Mouse (Mus musculus) T-cell, adult 2 months (primary cell): ENCODE measurements around the gene Dusp1.

Experiments used
- DNase-seq: peaks from one replicate; pipeline ENCODE4 v3.0.0; 2022; ENCODE audit warnings: low spot score

Gene Dusp1

DNA sequence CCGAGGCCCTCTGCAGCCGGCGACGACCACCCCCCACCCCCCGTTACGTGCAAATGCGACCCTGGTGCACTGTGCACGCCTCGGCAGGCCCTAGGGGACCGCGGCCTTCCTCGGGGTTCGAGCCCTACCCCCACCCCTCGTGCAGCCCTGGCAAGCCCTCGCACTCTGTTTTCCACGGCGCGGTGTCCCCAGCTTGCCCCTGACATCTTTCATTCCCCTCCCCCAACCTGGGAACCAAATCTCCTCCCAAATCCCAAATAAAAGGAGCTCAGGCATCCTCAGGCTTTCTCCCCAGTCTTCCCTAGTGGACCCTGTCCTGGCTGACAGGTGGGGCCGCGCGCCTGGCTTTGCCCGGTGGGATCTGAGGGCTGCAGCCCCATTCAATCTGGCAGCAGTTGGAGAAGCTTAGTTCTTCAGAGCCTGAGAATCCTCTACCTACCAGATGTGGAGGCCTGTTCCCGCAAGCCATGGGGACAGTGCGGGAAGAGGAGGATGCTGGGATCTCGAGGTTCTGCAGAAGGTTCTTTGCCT is at the start of gene Dusp1:
Gene Dusp1, minus strand, starts transcription at position 478 of the 531 bp plus-strand sequence.
- peak; percentile 6 for DNase-seq

DNA sequence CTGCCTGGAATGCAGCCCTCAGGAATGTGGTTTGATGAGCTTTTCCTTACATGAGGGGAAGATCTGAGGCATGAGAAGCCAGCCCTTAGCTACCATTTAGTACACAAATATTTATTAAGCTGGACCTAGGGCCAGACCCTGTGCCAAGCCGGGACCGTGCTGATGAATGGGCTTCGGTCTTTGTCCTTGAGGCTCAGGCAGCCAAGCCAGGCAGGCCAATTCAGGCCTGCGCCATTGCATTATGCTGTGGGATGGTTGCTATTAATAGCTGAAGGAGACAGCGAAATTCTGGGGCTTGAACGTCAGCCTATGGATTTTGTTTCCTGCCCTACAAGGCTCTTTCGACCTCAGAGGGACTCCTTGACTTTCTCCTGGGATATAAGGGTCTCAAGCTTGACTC is 49.4 kb upstream of the Dusp1 start:
- DNase-seq = no peak

DNA sequence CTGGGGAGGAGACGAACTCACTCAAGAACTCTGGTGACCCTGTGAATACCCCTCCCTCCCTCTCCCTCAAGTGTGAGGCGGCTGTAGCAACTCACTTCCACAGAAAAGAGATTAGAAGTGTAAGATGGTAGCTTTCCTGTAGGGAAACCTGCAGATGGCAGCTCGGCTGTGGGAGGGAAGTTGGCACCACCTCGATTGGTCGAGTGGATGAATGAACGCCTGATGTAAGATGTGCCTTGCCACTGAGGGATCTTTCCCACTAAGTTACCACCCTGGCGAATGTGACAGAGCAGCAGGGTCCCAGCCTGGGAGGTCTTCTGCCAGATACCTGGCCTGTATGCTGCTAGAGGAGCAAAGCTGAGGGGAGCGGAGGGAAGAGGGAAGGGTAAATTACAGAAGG is 47.9 kb upstream of the Dusp1 start:
- no peak for DNase-seq

DNA sequence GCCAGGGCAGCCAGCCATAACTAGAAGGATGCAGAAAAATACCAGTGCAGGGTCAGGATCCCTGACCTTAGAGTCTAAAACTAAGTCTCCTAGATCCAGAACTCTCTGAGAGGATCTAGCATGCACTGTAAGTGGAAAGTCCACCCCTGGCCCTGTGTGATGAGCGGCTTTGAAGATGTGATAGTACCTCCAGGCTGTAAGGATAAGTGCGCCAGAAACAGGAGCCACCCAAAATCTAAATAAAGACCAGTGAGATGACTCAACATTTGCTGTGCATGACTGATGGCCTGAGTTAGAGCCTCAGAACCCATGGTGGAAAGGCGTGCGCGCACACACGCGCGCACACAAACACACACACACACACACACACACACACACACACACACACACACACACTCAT is 46.9 kb upstream of the Dusp1 start:
- no peak for DNase-seq

DNA sequence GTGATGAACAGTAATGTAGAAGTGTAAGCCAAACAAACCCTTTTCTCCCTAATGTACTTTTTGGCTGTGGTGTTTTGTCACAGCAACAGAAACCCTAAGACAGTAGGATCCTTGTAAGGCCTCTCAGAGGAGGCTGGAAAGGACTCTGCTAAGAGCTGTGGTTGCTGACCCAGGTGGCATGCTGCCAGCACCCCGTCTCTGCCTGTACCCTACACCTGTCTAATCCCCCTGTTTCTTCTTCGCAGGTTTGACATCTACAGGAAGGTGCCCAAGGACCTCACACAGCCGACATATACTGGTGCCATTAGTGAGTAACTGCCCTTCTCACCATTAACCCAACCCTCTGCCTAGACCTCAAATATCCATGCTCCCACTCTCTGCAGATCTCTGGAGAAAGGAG is 46.4 kb upstream of the Dusp1 start:
- no peak for DNase-seq

DNA sequence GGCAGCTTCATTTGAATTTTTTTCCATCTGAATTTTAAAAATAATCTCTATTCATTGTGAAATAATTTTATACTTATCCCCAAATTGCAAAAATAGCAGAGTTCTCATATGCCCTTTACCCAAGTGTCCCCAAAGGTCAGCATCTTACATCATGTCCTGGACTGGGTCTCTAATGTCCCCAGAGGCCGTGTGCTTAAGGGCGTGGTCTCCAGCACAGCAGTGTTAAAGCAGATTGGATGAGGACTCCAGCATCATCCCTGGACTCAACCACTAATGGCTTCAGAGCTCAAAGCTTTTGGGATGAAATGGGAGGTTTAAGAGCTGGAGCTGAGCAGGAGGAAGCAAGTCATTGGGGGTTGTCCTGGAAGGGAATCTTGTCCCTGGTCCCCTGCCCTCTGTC is 44.6 kb upstream of the Dusp1 start:
- DNase-seq = no peak

DNA sequence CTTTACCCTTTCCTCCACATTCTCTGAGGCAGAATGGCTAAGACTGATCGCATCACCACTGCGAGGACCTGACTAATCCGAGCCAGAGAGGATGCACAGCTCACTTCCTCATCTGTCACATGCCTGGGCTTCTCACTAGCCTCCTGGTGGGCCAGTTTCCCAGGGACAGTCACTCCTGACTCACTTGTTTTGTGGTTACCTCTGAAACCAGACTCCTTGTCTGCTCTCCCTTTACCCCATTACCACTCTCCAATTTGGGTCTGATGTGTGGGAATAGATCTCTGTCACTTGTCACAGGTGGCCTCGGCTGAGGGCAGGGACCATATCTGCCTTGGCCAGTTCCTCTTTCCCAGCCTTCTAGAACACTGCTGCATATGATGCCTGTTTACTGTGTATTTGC is 43.7 kb upstream of the Dusp1 start:
- no peak for DNase-seq

DNA sequence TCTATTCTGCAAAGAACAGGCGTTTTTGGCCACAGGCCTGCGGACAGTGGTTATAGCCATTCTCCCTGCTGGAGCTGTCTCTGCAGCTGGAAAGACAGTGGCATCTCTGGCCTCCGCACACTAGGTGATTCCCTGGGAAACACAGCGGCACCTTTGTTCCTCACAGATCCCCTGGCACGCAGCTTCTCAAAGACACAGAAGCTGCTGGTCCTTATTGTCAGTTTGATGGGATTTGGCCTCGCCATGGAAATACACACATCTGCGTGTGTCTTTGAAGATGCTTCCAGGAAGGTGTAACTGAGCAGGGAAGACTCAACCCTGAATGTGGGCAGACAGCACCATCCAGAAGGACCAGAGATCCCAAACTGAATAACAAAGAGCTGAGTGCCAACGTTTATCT is 41.4 kb upstream of the Dusp1 start:
- DNase-seq = no peak

DNA sequence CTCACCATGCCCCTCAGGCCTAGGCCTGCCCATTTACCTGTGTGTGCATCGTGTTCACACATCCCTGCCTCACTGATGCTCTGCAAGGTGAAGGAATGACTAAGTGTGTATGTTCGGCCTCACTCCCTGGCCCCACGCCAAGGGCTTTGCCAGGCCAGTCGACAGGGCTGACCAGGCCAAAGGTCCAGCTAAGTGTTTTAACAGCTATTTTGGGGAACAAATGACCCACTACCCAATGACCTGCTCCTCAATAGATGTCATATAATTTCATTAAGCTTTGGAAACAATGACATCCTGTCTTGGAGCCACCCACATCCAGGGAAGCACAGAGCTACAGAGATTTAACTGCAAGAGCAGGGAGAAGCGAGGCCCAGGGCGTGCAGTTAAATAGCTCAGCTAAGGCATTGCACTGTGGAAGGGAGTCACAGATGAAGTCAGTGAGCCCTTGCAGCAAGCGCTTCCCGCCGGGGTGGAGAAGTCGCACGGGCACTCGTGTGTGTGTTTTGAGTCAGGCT is 40.5 kb upstream of the Dusp1 start:
- no peak for DNase-seq

DNA sequence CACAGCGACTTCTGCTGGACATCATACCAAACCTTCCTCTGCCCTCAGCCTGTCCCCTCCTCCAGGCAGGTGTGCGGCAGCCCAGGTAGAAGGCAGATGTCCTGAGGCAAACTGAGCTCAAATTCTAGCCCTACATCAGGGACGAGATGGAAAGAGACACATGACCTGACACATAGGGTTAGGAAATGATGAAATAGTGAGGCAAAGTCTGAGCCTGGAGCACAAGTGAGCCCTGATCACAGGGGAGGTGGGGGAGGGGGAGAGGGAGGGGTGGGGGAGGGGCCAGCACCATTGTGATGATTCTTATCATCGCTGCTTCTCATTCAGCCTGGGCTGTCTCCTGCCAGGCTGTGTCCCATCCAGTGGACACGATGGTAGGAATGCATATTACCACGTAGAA is 40.0 kb upstream of the Dusp1 start:
- DNase-seq = no peak

DNA sequence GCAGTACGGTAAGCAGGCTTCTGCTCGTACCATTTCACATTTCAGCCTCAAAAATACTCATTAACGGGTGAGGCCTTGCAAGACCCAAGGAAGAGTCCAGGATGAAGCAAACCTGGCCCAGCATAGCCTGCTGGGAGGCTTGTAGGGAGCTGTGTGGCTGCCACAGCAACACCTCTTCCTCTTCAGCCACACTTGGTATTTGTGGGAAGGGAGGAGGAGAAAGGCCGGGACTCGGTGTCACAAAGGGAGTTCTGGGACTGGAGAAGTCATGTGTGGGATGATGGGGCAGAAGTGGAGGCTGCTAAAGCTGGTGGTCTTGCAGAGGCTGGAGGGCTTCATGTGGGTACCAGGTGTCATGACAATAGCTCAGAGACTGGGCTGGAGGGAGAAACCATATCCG is 39.6 kb upstream of the Dusp1 start:
- no peak for DNase-seq

DNA sequence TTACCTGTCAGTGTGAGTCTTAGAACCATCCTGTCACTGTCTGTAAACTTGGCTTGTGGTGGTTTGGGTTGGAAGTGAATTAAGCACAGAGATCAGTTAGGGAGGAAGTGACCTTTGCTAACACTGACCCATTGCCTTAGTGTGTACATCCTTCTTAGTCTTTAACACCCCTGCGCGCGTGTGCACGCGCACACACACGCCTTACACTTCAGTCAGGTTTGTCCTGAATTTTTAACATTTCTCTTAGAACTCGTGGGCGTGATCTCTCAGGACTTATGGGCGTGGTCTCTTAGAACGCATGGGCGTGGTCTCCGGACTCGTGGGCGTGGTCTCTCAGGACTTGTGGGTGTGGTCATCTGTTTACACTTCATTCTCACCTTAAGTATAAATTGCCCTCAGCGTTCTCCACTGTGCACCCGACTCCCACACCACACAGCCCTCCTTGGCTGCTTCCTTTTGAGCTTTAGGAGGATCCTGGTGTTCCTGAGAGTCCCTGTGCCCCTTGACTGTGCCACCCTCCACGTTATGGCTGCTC is 39.1 kb upstream of the Dusp1 start:
- no peak for DNase-seq

DNA sequence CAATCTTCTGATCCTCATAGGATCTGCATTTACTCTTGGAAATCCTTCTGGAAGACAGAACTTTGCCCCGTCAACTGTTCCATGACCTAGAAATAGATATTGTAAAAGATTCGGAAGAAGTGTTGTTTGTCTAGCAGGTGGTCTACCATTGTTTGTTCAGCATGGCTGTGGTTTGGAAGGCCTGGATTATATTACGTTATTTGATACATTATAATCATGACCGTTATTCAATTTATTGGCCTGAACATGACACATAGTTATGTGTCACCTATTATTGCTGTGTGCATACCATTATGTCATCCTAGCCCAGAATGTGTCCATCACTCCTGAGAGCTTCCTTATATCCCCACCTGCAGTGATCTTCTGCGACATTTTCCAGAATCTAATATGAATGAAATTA is 36.9 kb upstream of the Dusp1 start:
- DNase-seq = no peak

DNA sequence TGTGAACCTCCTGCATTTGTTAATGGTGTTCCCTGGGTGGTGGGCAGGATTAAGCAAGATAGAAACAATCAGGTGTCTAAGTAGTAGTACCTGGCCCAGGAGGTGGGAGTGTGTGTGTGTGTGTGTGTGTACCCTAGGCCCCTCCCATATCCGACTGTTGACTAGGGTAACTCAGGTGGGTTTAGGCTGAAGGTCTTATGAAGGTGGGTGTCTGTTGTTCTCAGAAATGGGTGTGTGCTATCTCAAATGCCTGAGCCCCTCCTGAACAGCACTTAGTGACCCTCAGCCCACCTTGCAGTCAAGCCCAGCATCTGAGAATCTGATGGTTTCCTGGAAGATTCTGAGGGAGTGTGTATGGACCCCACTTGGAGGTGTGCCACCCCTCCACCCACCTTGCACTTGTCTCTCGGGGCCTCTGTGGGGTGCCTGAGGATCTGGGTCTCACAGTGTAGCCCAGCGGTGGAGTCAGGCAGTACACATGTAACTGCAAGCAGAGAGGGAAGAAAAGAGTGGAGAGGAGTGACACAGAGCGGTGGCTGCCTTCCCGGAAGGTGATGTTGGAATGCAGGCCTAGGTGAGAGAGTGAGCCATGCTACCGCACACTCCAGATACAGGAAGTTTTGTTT is 35.0 kb upstream of the Dusp1 start:
- DNase-seq = no peak

DNA sequence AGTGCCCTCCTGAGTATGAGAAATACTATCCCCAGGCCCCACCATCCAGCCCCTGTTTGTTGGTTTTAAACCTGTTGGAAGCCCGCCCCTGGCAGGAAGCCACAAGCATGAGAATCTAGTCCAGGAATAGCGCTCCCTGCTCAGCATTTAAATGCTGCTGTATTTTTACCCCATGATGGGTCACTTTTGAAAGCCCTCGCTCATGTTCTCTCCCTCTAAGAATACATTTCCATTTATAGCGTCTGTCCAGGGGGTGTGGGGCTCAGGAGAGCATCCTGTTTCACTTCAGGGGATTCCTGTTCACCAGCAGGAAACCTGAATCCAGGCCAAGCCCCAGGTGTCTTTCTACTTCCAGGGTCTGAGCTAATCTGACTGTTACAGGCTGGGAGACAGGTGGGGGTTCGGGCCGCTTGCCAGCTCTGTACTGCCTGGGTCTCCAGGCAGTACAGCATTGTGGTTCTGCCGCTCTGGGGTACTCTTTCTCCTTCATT is 34.3 kb upstream of the Dusp1 start:
- no peak for DNase-seq

DNA sequence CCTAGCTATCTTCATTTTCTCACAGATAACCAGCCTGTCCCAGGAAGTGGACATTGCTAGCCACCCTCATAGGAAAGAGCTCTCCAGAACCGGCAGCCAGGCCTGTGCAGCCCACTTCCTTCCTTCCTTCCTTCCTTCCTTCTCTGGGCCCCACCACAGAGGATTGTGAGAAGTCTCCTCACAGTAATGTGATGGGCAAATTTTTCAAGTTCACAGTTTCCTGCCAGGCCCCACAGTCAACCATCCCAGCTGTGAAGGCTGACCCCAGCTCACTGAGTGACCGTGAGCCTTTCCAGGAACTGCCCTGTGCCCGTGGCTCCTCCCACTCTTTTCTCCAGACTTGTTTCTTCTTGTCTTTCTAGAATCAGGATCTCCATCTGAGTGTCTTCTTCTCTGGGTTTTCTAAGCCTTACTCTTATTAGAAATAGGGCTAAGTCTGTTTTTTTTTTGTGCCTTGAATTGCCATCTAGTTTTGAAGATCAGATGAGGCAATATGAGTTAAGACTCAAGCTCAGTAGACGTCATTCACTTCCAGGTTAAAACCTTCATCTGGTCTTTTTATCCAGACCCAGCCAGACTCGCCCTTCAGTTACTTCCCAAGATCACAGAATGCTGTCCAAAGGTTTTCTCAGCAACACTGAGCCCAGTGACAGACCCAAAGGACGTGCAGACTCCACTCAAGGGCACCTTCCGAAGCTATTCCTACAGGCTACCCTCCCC is 33.7 kb upstream of the Dusp1 start:
- DNase-seq = no peak

DNA sequence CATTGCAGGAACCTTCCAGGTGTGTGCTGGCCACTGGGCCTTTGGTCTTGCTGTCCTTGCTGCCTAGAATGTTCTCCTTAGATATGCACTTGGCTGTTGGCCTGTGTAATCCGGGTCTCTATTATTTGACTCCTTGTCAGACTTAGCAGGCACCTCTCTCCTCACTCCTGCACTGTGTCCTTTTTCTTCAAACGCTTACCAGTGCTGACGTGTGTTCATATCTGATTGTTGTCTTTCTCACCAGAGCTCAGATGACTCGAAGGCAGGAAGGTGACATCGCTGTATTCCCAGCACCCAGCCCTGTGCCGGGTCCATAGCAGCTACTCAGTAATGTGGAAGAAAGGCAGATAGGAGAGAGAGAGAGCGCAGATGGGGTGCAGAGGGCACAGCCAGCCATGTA is 33.0 kb upstream of the Dusp1 start:
- peak; percentile 6 for DNase-seq

DNA sequence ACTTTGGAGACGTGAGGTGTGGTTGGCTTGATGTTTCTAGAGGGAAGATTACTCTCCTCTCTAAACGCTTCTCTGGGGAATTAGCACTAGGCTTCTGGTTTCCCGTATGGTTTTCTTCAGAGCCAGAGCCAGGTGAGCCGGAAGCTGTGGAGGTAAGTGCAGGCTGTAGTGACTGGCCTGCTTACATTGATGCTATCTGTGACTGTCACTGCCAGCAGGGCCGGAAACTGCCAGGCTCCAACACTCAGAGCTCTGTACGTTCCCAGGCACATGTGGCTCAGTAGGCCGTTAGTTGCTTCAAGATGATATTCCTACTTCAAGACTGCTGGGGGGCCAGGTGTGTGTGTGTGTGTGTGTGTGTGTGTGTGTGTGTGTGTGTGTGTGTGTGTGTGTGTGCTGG is 32.2 kb upstream of the Dusp1 start:
- peak; percentile 5 for DNase-seq

DNA sequence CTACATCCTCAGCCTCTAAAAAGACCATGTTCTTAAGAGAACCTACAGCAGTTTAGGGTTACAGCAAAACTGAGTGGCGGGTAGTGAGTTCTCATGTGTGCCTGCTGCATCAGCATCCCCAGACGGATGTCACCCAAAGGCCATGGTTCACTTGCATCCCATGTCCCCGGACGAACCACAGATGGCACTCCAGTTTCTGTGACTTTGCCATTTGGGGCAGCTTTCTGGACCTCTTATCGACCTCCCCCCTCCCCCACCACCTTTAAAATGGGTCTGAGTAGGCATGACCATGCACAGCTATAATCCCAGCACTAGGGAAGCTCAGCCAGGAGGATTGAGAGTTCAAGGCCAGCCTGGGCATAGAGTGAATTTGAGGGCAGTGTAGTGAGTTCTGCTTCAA is 31.3 kb upstream of the Dusp1 start:
- no peak for DNase-seq

DNA sequence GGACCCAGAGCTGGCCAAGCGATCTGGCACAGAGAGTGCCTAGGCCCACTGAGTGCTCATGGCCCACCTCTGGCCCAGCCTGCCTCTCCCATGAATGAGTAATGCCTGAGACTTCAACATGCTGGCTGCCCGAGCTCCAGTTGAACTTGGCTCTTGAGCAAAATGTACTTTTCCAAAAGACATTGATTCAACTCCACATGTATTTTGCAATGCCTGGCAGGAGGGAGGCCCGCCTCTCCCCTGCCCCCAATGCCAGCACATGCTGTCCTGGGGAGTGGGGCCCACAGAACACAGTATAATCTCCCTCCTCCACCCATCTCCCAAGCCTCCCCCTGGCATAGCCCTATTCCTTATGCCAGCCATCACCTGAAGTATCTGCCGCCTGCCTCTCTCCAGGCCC is 30.6 kb upstream of the Dusp1 start:
- DNase-seq = no peak

DNA sequence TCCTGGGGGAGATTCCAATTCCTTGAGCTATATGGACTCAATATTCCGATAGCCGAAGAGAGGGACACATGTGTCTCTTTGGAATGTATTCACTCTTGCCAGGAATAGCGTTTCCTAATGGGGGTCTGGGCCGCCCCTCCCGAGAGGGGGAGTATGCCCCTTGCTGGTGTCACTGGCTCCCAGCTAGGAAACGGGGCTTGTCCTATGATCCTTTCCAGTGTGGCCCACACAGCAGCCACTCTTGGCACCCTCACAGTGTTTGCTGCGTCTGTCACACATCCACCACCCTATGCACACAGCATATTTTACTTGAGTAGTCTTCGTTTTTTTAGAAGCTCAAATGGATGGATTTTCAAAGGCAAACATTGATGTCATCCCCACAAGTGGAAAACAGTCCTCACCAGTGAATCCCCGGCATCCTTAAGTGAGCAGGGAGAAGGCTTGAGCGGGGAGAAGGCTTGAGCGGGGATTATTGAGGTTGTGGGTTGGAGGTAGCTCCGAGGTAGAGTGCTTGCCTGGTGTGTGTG is 26.1 kb upstream of the Dusp1 start:
- no peak for DNase-seq

DNA sequence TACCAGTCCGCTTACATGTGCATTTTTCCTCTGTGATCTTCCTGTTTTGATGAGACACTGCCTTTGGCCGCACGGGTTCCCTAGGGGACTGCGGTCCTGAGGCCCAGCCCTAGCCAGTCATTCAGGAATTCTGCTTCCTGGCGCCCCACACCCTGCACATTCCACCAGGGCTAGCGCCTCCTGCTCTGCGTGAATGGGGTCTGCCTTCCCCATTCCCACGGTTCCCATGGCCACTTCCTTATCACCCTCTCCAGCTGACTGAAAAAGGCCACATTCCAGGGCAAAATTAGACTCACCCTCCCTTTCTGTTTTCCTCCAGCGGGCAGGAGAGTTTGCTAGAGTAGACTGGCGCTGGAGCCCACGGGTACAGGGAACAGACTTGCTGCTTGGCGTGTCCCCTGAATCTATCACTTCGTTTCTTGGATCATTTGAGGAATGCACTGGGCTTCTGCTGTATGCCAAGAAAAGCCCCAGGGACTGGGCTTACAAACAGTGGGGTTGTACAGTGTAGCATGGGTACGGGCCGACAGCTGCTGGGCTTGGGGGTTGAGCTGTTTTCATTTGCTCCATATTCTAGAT is 22.7 kb upstream of the Dusp1 start:
- no peak for DNase-seq

DNA sequence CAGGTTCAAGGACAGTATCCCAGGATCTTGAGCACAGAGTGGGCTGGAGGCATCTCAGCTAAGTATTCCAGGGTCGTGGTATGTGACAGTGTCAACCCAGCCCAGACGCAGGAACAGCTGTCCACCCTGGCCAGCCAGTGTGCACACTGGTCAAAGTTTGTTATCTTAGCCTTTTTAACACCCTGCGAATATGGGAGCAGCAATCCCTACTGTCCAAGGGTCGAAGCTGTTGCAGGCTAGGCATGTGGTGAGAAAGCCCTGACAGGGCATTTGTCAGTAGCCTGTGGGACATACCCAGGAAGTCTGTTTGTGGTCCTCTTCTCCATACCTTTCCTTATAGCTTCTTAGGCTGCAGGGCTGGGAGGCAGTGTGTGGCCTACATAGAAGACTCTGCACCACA is 22.1 kb upstream of the Dusp1 start:
- no peak for DNase-seq
